Comparison of ENCODE assay signal across 12 mouse cellular contexts in the genomic region with DNA sequence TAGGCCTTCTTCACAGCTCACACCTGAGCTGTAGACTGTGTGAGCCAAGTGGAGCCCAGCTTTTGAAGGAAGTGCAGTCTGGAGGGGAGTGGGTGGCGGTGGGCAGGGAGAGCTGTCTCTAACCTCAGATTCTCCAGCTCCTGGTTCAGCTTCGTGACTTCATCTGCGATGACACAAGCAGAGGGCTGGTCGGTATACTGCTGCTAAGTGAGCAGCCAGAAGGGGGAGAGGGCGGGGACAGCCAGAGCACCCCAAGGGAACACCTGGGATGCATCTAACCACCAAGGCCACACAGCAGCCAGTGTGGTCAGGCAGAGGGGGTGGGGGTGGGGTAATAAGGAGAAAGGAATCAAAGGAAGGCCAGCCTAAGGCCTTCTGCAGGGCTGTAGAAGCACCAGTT. TPM values are rescaled to one million over a fixed set of nuclear protein-coding genes. Genes with fewer than 3 reads are reported as not detected.
A peak's percentile ranks its signal among the peaks of the same experiment; 100 is the strongest.
DNase-seq lines count a peak whose midpoint lies in the region; ATAC-seq and TF ChIP-seq lines count a peak whose summit lies in the region.
"Had no signal": no experiment of that assay in that cellular context is flagged by ENCODE, and none has a peak within 500 bp of the region (broad histone marks: within the 10 kb centered on the region; RNA-seq: fewer than 3 reads in every experiment).

No protein-coding gene starts in this region.

- H3K4me1 ChIP-seq in heart, embryonic 14.5 days (ENCODE audit: control insufficient read depth in 2 of 2, insufficient read depth in 2 of 2, low read length in 2 of 2), result peaks cover 0 to 5% of the 10 kb centered on the region in 2 experiments; a peak in 3 of 4 replicates
- peaks cover 10% of the 10 kb centered on the region for H3K4me1 ChIP-seq in midbrain, embryonic 13.5 days (replicated peaks)
- 0 out of 2 replicates have a peak, but pooled peaks cover 3% of the 10 kb centered on the region for H3K4me1 ChIP-seq in midbrain, postnatal 0 days (ENCODE audit: insufficient read depth, low read length)
- no peaks in the 10 kb centered on the region; the same call in 1 of the 2 replicates for H3K4me1 ChIP-seq in liver, embryonic 11.5 days (replicated peaks; ENCODE audit: control insufficient read depth, insufficient read depth, low read length)
- no peaks in the 10 kb centered on the region for H3K4me1 ChIP-seq in forebrain, postnatal 0 days (ENCODE audit: insufficient read depth)

- H3K27ac ChIP-seq in heart, embryonic 14.5 days (replicated peaks in 1 of 2; ENCODE audit: control insufficient read depth in 1 of 2, insufficient read depth in 1 of 2, low read depth in 2 of 2, low read length in 2 of 2), result no peak overlapping the region
- no peak overlapping the region for H3K27ac ChIP-seq in midbrain, embryonic 13.5 days
- H3K27ac ChIP-seq in midbrain, postnatal 0 days (ENCODE audit: low read depth, low read length), result no peak overlapping the region
- H3K27ac ChIP-seq in liver, embryonic 11.5 days (ENCODE audit: low read depth, low read length), result no peak overlapping the region
- no peak overlapping the region for H3K27ac ChIP-seq in forebrain, postnatal 0 days (ENCODE audit: low read depth, low read length)
- H3K27ac ChIP-seq: neural tube, embryonic 13.5 days had no signal

- H3K4me3 ChIP-seq in heart, embryonic 14.5 days (ENCODE audit: control insufficient read depth in 1 of 2, insufficient read depth in 1 of 2, low read depth in 1 of 2, low read length in 2 of 2), result no peak overlapping the region
- H3K4me3 ChIP-seq in midbrain, embryonic 13.5 days (replicated peaks), result no peak overlapping the region
- H3K4me3 ChIP-seq in midbrain, postnatal 0 days (ENCODE audit: low read depth, low read length), result no peak overlapping the region
- no peak overlapping the region for H3K4me3 ChIP-seq in liver, embryonic 11.5 days (ENCODE audit: low read depth, low read length)
- H3K4me3 ChIP-seq in forebrain, postnatal 0 days (ENCODE audit: low read depth, low read length), result no peak overlapping the region
- H3K4me3 ChIP-seq: neural tube, embryonic 13.5 days had no signal

- TF ChIP-seq CTCF in midbrain, postnatal 0 days (IDR thresholded peaks at IDR 0.05), result no peak
- no peak for TF ChIP-seq CTCF in forebrain, postnatal 0 days (IDR thresholded peaks at IDR 0.05; ENCODE audit: low read depth)

- DNase-seq in heart, postnatal 36 days, result no peak
- DNase-seq in midbrain, postnatal 0 days (ENCODE audit: low spot score), result no peak
- no peak for DNase-seq in liver, embryonic 11.5 days (ENCODE audit: low spot score)
- DNase-seq in thymus, postnatal 25 days, result peak; percentile 71
- no peak for DNase-seq in forebrain, postnatal 0 days
- no peak for DNase-seq in left cerebral cortex, adult 8-10 months (ENCODE audit: low spot score in 2 of 2)
- DNase-seq: lung, postnatal 10 days had no signal

- no peaks in the 10 kb centered on the region for H3K9me3 ChIP-seq in heart, embryonic 14.5 days (ENCODE audit: control insufficient read depth, low read length)
- H3K9me3 ChIP-seq in midbrain, embryonic 13.5 days, result no peaks in the 10 kb centered on the region
- no peaks in the 10 kb centered on the region for H3K9me3 ChIP-seq in midbrain, postnatal 0 days (ENCODE audit: low read length)
- no peaks in the 10 kb centered on the region for H3K9me3 ChIP-seq in liver, embryonic 11.5 days (ENCODE audit: control insufficient read depth, low read length)
- H3K9me3 ChIP-seq in forebrain, postnatal 0 days (ENCODE audit: low read length), result no peaks in the 10 kb centered on the region
- H3K9me3 ChIP-seq: neural tube, embryonic 13.5 days had no signal

- no peaks in the 10 kb centered on the region for H3K27me3 ChIP-seq in heart, embryonic 14.5 days (ENCODE audit: control insufficient read depth, insufficient read depth, low read length)
- peaks cover 40% of the 10 kb centered on the region for H3K27me3 ChIP-seq in midbrain, embryonic 13.5 days
- 0 out of 2 replicates have a peak, but pooled peaks cover 5% of the 10 kb centered on the region for H3K27me3 ChIP-seq in midbrain, postnatal 0 days (ENCODE audit: insufficient read depth, low read length)
- H3K27me3 ChIP-seq in liver, embryonic 11.5 days (replicated peaks; ENCODE audit: control insufficient read depth, insufficient read depth, low read length), result no peaks in the 10 kb centered on the region
- H3K27me3 ChIP-seq in forebrain, postnatal 0 days (ENCODE audit: insufficient read depth, low read length), result peaks cover 8% of the 10 kb centered on the region

- WGBS in heart, embryonic 14.5 days, result 65% methylated on average over 5 of the region's 5 CpGs
- WGBS in midbrain, embryonic 13.5 days, result 75% methylated on average over 5 of the region's 5 CpGs
- 68% methylated on average over 5 of the region's 5 CpGs for WGBS in midbrain, postnatal 0 days
- 66% methylated on average over 5 of the region's 5 CpGs for WGBS in liver, embryonic 11.5 days
- WGBS in forebrain, postnatal 0 days, result 74% methylated on average over 5 of the region's 5 CpGs

- no peaks in the 10 kb centered on the region for H3K36me3 ChIP-seq in heart, embryonic 14.5 days (ENCODE audit: control insufficient read depth, insufficient read depth, low read length)
- no peaks in the 10 kb centered on the region for H3K36me3 ChIP-seq in midbrain, embryonic 13.5 days
- no peaks in the 10 kb centered on the region for H3K36me3 ChIP-seq in midbrain, postnatal 0 days (ENCODE audit: insufficient read depth, low read length)
- H3K36me3 ChIP-seq in liver, embryonic 11.5 days (ENCODE audit: control insufficient read depth, insufficient read depth, low read length), result no peaks in the 10 kb centered on the region
- no peaks in the 10 kb centered on the region for H3K36me3 ChIP-seq in forebrain, postnatal 0 days (ENCODE audit: insufficient read depth)
- H3K36me3 ChIP-seq: neural tube, embryonic 13.5 days had no signal

- ATAC-seq in heart, embryonic 14.5 days (ENCODE audit: insufficient number of reproducible peaks, insufficient read depth, low FRiP score, low read depth), result no peak
- ATAC-seq in midbrain, embryonic 13.5 days, result 0 out of 2 replicates have a peak, but pooled peaks have one; percentile 7
- no peak for ATAC-seq in midbrain, postnatal 0 days (ENCODE audit: low FRiP score)
- ATAC-seq in liver, embryonic 11.5 days (replicated peaks; ENCODE audit: low FRiP score), result no peak
- ATAC-seq in forebrain, postnatal 0 days, result no peak

- intact Hi-C loops in heart, postnatal 36 days (cut with DNase I), result no loop called here

- no peak overlapping the region; the same call in 1 of the 2 replicates for H3K9ac ChIP-seq in heart, embryonic 14.5 days (ENCODE audit: low read length)
- H3K9ac ChIP-seq in midbrain, embryonic 13.5 days (replicated peaks), result no peak overlapping the region
- H3K9ac ChIP-seq in midbrain, postnatal 0 days (replicated peaks; ENCODE audit: low read length, poor library complexity, severe bottlenecking), result no peak overlapping the region
- H3K9ac ChIP-seq in liver, embryonic 11.5 days (ENCODE audit: low read depth, low read length), result no peak overlapping the region
- H3K9ac ChIP-seq in forebrain, postnatal 0 days, result no peak overlapping the region
- H3K9ac ChIP-seq: neural tube, embryonic 13.5 days had no signal

- peak overlapping the region; percentile 80; the same call in 1 of the 2 replicates for H3K4me2 ChIP-seq in heart, embryonic 14.5 days (ENCODE audit: low read length)
- no peak overlapping the region for H3K4me2 ChIP-seq in midbrain, embryonic 13.5 days (replicated peaks)
- no peak overlapping the region for H3K4me2 ChIP-seq in midbrain, postnatal 0 days (ENCODE audit: low read depth, low read length, poor library complexity, severe bottlenecking)
- H3K4me2 ChIP-seq in liver, embryonic 11.5 days, result peak overlapping the region; percentile 84
- no peak overlapping the region for H3K4me2 ChIP-seq in forebrain, postnatal 0 days (ENCODE audit: low read depth)

RNA-seq across cellular contexts. Expression of gene Bst2, which starts 1.6 kb away (rescaled TPM):
- 10.8 and 19.0 TPM in 2 replicates for polyA plus RNA-seq in heart, embryonic 14.5 days (2014; fragmentation: Nextera tagmentation; extraction: Ambion mirVana)
- 10 to 100 TPM; 17.1 to 32.9 TPM for total RNA-seq in heart, postnatal 36 days (2021)
- polyA plus RNA-seq in midbrain, embryonic 13.5 days (2015; fragmentation: Nextera tagmentation; extraction: Ambion mirVana), result 9.8 and 10.9 TPM in 2 replicates
- 12.6 and 15.3 TPM in 2 replicates for total RNA-seq in midbrain, postnatal 0 days (2014; rRNA removed)
- 15.3 and 17.6 TPM in 2 replicates for polyA plus RNA-seq in midbrain, postnatal 0 days (2015; fragmentation: Nextera tagmentation; extraction: Ambion mirVana)
- polyA plus RNA-seq in liver, embryonic 11.5 days (2014; fragmentation: Nextera tagmentation; extraction: Ambion mirVana), result 21.9 and 24.0 TPM in 2 replicates
- total RNA-seq in forebrain, postnatal 0 days (2014; rRNA removed), result 10.1 and 17.8 TPM in 2 replicates
- polyA plus RNA-seq in forebrain, postnatal 0 days (2015; fragmentation: Nextera tagmentation; extraction: Ambion mirVana), result 19.3 and 21.0 TPM in 2 replicates
- total RNA-seq in left cerebral cortex, adult 8-10 months (2022), result 10 to 100 TPM in 1 of 4 experiments, 1 to 10 TPM in 3; 4.1 to 11.8 (median 6.4) TPM

RNA-seq across cellular contexts. Expression of gene Mvb12a, which starts 7.1 kb away (rescaled TPM):
- 62.2 and 64.0 TPM in 2 replicates for polyA plus RNA-seq in heart, embryonic 14.5 days (2014; fragmentation: Nextera tagmentation; extraction: Ambion mirVana)
- 10 to 100 TPM; 27.8 to 32.9 TPM for total RNA-seq in heart, postnatal 36 days (2021)
- 51.7 and 62.3 TPM in 2 replicates for polyA plus RNA-seq in midbrain, embryonic 13.5 days (2015; fragmentation: Nextera tagmentation; extraction: Ambion mirVana)
- 77.4 and 79.2 TPM in 2 replicates for total RNA-seq in midbrain, postnatal 0 days (2014; rRNA removed)
- 81.4 and 82.6 TPM in 2 replicates for polyA plus RNA-seq in midbrain, postnatal 0 days (2015; fragmentation: Nextera tagmentation; extraction: Ambion mirVana)
- 68.1 and 71.0 TPM in 2 replicates for polyA plus RNA-seq in liver, embryonic 11.5 days (2014; fragmentation: Nextera tagmentation; extraction: Ambion mirVana)
- total RNA-seq in forebrain, postnatal 0 days (2014; rRNA removed), result 70.5 and 81.7 TPM in 2 replicates
- polyA plus RNA-seq in forebrain, postnatal 0 days (2015; fragmentation: Nextera tagmentation; extraction: Ambion mirVana), result 73.4 and 87.4 TPM in 2 replicates
- total RNA-seq in left cerebral cortex, adult 8-10 months (2022), result 10 to 100 TPM; 38.0 to 44.2 (median 39.9) TPM

RNA-seq across cellular contexts. Expression of gene Ccdc194, which starts 10.2 kb away (rescaled TPM):
- 0.35 and 0.89 TPM in 2 replicates for polyA plus RNA-seq in heart, embryonic 14.5 days (2014; fragmentation: Nextera tagmentation; extraction: Ambion mirVana)
- not detected for total RNA-seq in heart, postnatal 36 days (2021)
- polyA plus RNA-seq in midbrain, embryonic 13.5 days (2015; fragmentation: Nextera tagmentation; extraction: Ambion mirVana), result 0.11 TPM in 1 of 2 replicates, not detected in the other
- total RNA-seq in midbrain, postnatal 0 days (2014; rRNA removed), result 0.27 TPM in 1 of 2 replicates, not detected in the other
- not detected in 2 replicates for polyA plus RNA-seq in midbrain, postnatal 0 days (2015; fragmentation: Nextera tagmentation; extraction: Ambion mirVana)
- 0.16 and 0.44 TPM in 2 replicates for polyA plus RNA-seq in liver, embryonic 11.5 days (2014; fragmentation: Nextera tagmentation; extraction: Ambion mirVana)
- total RNA-seq in forebrain, postnatal 0 days (2014; rRNA removed), result 0.48 TPM in 1 of 2 replicates, not detected in the other
- 0.08 and 0.16 TPM in 2 replicates for polyA plus RNA-seq in forebrain, postnatal 0 days (2015; fragmentation: Nextera tagmentation; extraction: Ambion mirVana)
- not detected for total RNA-seq in left cerebral cortex, adult 8-10 months (2022)
- total RNA-seq: gastrocnemius, adult 8-10 months; layer of hippocampus, adult 8-10 months had no signal

RNA-seq across cellular contexts. Expression of gene Tmem221, which starts 23.0 kb away (rescaled TPM):
- 0.53 TPM in 1 of 2 replicates, not detected in the other for polyA plus RNA-seq in heart, embryonic 14.5 days (2014; fragmentation: Nextera tagmentation; extraction: Ambion mirVana)
- under 1 TPM in 1 of 2 experiments, not detected in 1; 0.22 TPM for total RNA-seq in heart, postnatal 36 days (2021)
- not detected in 2 replicates for polyA plus RNA-seq in midbrain, embryonic 13.5 days (2015; fragmentation: Nextera tagmentation; extraction: Ambion mirVana)
- total RNA-seq in midbrain, postnatal 0 days (2014; rRNA removed), result 0.11 and 0.14 TPM in 2 replicates
- 0.20 TPM in 1 of 2 replicates, not detected in the other for polyA plus RNA-seq in midbrain, postnatal 0 days (2015; fragmentation: Nextera tagmentation; extraction: Ambion mirVana)
- polyA plus RNA-seq in liver, embryonic 11.5 days (2014; fragmentation: Nextera tagmentation; extraction: Ambion mirVana), result 0.53 and 1.1 TPM in 2 replicates
- total RNA-seq in forebrain, postnatal 0 days (2014; rRNA removed), result 0.08 TPM in 1 of 2 replicates, not detected in the other
- polyA plus RNA-seq in forebrain, postnatal 0 days (2015; fragmentation: Nextera tagmentation; extraction: Ambion mirVana), result 0.16 and 0.18 TPM in 2 replicates
- under 1 TPM in 2 of 4 experiments, not detected in 2; 0.27 to 0.70 TPM for total RNA-seq in left cerebral cortex, adult 8-10 months (2022)
- total RNA-seq: gastrocnemius, adult 8-10 months had no signal
- polyA plus RNA-seq: neural tube, embryonic 13.5 days had no signal

RNA-seq across cellular contexts. Expression of gene Plvap, which starts 24.1 kb away (rescaled TPM):
- polyA plus RNA-seq in heart, embryonic 14.5 days (2014; fragmentation: Nextera tagmentation; extraction: Ambion mirVana), result 109 and 121 TPM in 2 replicates
- 10 to 100 TPM; 24.5 to 26.0 TPM for total RNA-seq in heart, postnatal 36 days (2021)
- 8.0 and 10.2 TPM in 2 replicates for polyA plus RNA-seq in midbrain, embryonic 13.5 days (2015; fragmentation: Nextera tagmentation; extraction: Ambion mirVana)
- 4.8 and 7.6 TPM in 2 replicates for total RNA-seq in midbrain, postnatal 0 days (2014; rRNA removed)
- polyA plus RNA-seq in midbrain, postnatal 0 days (2015; fragmentation: Nextera tagmentation; extraction: Ambion mirVana), result 9.0 and 10.4 TPM in 2 replicates
- 56.0 and 57.3 TPM in 2 replicates for polyA plus RNA-seq in liver, embryonic 11.5 days (2014; fragmentation: Nextera tagmentation; extraction: Ambion mirVana)
- 2.2 and 4.0 TPM in 2 replicates for total RNA-seq in forebrain, postnatal 0 days (2014; rRNA removed)
- polyA plus RNA-seq in forebrain, postnatal 0 days (2015; fragmentation: Nextera tagmentation; extraction: Ambion mirVana), result 6.9 and 8.7 TPM in 2 replicates
- 10 to 100 TPM in 2 of 4 experiments, 1 to 10 TPM in 2; 7.0 to 11.7 (median 9.6) TPM for total RNA-seq in left cerebral cortex, adult 8-10 months (2022)

Comparison
In these comparisons a context has a peak if more than half of its experiments do, and no peak if none do; other contexts are left out.
1. H3K4me2 ChIP-seq: peak in heart, embryonic 14.5 days (single experiment) and liver, embryonic 11.5 days (single experiment); none in midbrain, embryonic 13.5 days (single experiment), midbrain, postnatal 0 days (single experiment) and forebrain, postnatal 0 days (single experiment).